Mouse (Mus musculus) megakaryocyte, embryonic 14.5 days (primary cell): ENCODE measurements around the gene Rab31. TPM values are rescaled to one million over a fixed set of nuclear protein-coding genes. Genes with fewer than 3 reads are reported as not detected.

Experiments used
- H3K27me3 ChIP-seq: replicated peaks from 2 replicates; pipeline ENCODE3; 2012; ENCODE audit warnings: inconsistent platforms
- H3K36me3 ChIP-seq: replicated peaks from 2 replicates; pipeline ENCODE3; 2012; ENCODE audit warnings: low read length, inconsistent platforms, mixed read lengths
- H3K4me1 ChIP-seq: 2 replicates; pipeline ENCODE4 v1.6.1; 2012; ENCODE audit warnings: inconsistent platforms
- H3K4me3 ChIP-seq: replicated peaks from 2 replicates; pipeline ENCODE3; 2012; ENCODE audit warnings: moderate library complexity, mild to moderate bottlenecking, inconsistent platforms
- H3K9me3 ChIP-seq: 2 replicates; pipeline ENCODE4 v1.6.1; 2012; ENCODE audit warnings: inconsistent platforms
- FLI1 ChIP-seq: IDR thresholded peaks from 2 replicates; pipeline ENCODE4 v1.6.1; 2012; ENCODE audit warnings: low read length, inconsistent platforms, mixed read lengths
- GATA1 ChIP-seq: IDR thresholded peaks from 3 replicates; pipeline ENCODE4 v1.6.1; 2012; ENCODE audit warnings: mixed read lengths, low read length, inconsistent platforms, borderline replicate concordance
- polyA plus RNA-seq: library from polyadenylated mRNA; stranded (reverse); fragments of >175 nt; gene quantifications from 2 replicates; pipeline ENCODE4 v1.2.3, GENCODE M21; 2012; ENCODE audit warnings: low replicate concordance; ENCODE audit not compliant: insufficient read depth

Rab31 gene
- polyA plus RNA-seq, 1 experiment: 2.8 TPM

DNA sequence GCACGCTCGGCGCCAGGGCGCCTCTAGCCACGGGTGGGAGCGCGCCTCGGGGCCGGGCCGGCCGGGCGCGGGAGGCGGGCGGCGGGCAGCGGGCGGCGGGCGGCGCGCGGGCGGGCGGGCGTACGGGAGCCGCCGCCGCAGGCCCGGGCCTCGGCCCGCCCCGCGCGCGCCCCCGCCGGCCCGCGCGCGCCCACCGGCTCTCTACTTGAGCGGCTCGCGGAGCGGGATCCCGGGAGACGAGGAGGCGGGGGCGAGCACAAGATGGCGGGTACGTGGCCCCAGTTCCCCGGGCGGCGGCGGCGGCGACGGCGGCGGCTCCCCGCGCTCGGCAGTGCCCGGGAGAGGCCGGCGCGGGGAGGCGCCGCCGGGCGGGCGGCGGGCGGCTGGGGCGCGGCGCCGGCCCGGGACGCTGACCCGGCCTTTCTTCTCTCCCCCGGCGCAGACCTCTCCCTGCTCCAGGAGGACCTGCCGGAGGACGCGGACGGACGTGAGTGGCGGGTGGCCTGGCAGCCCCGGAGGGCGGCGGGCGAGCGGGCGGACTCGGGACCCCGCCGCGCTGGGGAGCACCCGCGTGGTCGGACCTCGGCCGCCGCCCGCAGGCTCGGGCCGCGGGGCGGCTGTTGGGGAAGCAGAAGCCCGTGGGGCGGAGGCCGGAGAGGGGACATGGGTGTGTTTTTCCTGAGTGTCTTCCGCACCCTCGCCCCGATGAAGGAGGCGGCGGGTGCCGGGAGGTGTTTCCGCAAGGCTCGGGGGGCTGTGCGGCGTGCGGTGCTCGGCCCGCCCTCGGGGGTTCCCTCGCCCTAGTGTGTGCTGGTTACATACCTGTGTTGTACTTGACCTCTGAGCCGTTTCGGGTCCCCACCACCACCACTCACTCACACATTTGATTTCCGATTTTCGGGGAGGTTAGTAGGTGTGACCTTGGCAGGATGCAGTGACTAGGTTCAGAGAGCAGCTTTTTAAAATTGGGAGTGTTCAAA lies 10.9 kb upstream of the Rab31 start:
- Histone ChIP-seq H3K27me3 (no peaks in the 10 kb centered on the region), H3K4me1 (peaks cover 57% of the 10 kb centered on the region), H3K9me3 (no peaks in the 10 kb centered on the region), H3K36me3 (peaks cover 29% of the 10 kb centered on the region), H3K4me3 (peak overlapping the region; percentile 96)
- TF ChIP-seq FLI1: no peak
- TF ChIP-seq GATA1: no peak

DNA sequence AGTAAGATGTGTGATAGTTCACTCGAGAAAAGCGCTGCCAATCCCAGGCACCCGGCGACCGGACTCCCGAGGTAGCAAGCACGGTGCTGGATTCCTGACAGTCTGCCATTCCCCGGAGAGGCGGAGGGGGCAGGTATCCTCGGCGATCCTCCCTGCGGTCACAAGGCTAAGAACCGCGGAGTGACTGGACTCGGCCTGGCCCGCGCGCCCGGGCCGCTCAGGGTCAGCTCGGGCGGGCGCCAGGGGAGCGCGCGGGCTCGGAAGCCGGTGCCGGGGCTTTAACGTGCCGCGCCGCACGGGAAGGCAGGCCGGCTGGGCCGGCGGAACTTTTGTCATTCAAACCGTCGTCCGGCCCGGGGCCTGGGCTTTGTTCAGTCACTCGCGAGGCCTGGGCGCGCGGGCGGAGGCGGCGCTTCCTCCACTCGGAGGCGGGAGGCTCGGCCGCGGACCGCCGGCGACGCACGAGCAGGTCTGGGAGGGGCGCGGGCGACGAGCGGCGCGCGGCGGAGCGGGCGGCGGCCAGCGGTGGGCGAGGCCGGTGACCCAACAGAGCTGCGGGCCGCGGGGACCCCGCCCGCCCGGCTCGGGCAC lies 10.1 kb upstream of the Rab31 start, which contains the start of gene Ppp4r1:
TSS of gene Ppp4r1 (plus strand) at position 23 of the 591 bp plus-strand sequence.
- H3K4me1 ChIP-seq: peaks cover 51% of the 10 kb centered on the region
- peak within 1 kb of the TSS; percentile 96 for H3K4me3 ChIP-seq
- no peaks in the 10 kb centered on the region for H3K27me3 ChIP-seq
- TF ChIP-seq GATA1 (no peak), FLI1 (no peak)
- H3K9me3 ChIP-seq: no peaks in the 10 kb centered on the region
- H3K36me3 ChIP-seq: peaks cover 23% of the 10 kb centered on the region

DNA sequence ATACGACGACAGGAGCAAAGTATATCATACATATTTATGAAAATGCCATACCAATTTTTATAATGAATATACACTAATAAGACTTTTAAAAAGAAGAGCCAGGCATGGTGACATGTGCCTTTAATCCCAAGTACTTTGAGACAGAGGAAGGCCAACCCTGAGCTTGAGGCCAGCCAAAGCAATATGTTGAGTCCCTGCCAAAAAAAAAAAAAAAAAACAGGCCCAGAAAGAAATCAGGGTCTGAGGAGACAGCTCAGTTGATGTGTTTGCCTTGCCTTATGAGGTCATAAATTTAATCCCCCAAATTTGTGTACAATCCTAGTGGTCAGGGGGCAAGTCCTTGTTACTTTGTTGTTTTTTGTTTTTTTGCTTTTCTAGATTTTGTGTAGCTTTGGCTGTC lies 8.4 kb upstream of the Rab31 start:
- Histone ChIP-seq H3K9me3 (no peaks in the 10 kb centered on the region), H3K27me3 (no peaks in the 10 kb centered on the region), H3K36me3 (peaks cover 9% of the 10 kb centered on the region), H3K4me1 (peaks cover 37% of the 10 kb centered on the region), H3K4me3 (no peak overlapping the region)
- TF ChIP-seq GATA1: no peak
- TF ChIP-seq FLI1: no peak

DNA sequence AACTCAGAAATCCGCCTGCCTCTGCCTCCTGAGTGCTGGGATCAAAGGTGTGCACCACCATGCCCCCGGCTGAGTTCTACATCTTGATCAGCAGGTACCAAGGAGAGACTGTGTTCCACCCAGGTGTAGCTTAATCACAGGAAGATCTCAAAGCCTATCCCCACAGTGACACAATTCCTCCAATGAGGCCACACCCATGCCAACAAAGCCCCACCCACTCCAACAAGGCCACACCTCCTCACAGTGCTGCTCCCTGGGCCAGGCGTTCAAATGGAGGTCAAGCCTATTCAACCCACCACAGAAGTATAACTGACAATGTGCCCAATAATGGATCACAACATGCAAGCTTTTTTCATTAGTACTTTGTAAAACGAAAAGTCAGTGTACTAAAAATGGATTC lies 4.9 kb upstream of the Rab31 start:
- TF ChIP-seq FLI1 (no peak), GATA1 (no peak)
- no peaks in the 10 kb centered on the region for H3K36me3 ChIP-seq
- H3K4me1 ChIP-seq: peaks cover 42% of the 10 kb centered on the region
- H3K4me3 ChIP-seq: no peak overlapping the region
- no peaks in the 10 kb centered on the region for H3K9me3 ChIP-seq
- peaks cover 14% of the 10 kb centered on the region for H3K27me3 ChIP-seq

DNA sequence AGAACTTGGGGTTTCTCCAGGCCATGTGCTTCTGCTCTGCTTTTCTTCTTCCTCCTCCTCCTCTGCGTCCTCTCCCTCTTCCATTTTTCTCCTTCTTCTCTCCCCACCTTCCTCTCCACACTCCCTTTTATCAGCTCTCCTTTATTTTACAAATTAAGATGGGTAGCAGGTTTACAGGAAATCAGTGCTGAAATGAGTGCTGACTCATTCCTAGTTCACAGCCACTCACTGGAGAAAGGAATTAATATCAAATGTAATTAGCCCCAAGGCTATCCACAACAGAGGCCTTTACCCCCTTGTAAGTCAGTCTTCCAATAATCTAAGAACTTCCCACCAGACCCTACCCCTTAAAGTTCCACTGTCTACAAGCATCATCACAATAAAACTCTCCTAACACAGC lies 3.7 kb upstream of the Rab31 start:
- peaks cover 48% of the 10 kb centered on the region for H3K4me1 ChIP-seq

DNA sequence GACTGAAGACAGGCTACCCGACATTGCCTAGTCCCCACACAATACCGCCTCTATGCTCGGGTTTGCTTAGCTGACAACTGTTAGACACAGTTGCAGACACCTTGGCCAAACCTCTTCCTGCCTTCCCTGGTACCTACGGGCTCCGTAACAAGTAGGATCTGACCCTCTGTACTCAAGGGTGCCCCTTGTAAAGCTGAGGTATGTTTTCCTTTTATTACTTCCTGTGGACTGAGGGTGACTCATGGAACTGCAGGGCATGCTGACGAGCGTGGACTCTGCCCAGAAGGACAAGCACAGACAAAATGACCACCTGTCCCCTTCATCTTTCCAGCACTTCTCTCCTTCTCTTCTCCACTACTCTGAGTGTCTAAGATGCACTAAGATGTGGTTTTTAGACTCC lies 1.9 kb upstream of the Rab31 start:
- Histone ChIP-seq H3K9me3 (no peaks in the 10 kb centered on the region), H3K4me1 (peaks cover 50% of the 10 kb centered on the region), H3K27me3 (peaks cover 27% of the 10 kb centered on the region), H3K36me3 (no peaks in the 10 kb centered on the region), H3K4me3 (peak overlapping the region; percentile 44)
- TF ChIP-seq GATA1: no peak
- TF ChIP-seq FLI1: no peak

More for the DNA sequence above, 3.7 kb upstream of the Rab31 start:
- no peaks in the 10 kb centered on the region for H3K9me3 ChIP-seq
- H3K4me3 ChIP-seq: no peak overlapping the region
- H3K36me3 ChIP-seq: no peaks in the 10 kb centered on the region
- TF ChIP-seq FLI1 (no peak), GATA1 (no peak)
- peaks cover 23% of the 10 kb centered on the region for H3K27me3 ChIP-seq

DNA sequence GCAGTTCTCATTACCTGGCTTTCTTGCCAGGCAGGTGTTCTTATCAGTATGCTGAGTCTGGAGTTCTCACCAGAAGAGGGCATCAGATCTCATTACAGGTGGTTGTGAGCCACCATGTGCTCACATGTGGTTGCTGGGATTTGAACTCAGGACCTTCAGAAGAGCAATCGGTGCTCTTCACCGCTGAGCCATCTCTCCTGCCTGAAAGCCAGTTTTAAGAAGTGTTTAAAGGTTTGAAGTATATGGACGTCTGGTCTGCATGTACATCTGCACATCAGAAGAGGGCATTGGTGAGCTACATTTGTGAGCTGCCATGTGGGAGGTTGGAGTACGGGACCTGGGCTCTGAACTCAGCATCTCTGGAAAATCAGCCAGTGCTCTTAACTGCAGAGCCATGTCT lies 1.1 kb upstream of the Rab31 start:
- H3K36me3 ChIP-seq: no peaks in the 10 kb centered on the region
- peaks cover 27% of the 10 kb centered on the region for H3K27me3 ChIP-seq
- no peaks in the 10 kb centered on the region for H3K9me3 ChIP-seq
- H3K4me3 ChIP-seq: no peak overlapping the region
- no peak for TF ChIP-seq FLI1
- no peak for TF ChIP-seq GATA1
- H3K4me1 ChIP-seq: peaks cover 55% of the 10 kb centered on the region

DNA sequence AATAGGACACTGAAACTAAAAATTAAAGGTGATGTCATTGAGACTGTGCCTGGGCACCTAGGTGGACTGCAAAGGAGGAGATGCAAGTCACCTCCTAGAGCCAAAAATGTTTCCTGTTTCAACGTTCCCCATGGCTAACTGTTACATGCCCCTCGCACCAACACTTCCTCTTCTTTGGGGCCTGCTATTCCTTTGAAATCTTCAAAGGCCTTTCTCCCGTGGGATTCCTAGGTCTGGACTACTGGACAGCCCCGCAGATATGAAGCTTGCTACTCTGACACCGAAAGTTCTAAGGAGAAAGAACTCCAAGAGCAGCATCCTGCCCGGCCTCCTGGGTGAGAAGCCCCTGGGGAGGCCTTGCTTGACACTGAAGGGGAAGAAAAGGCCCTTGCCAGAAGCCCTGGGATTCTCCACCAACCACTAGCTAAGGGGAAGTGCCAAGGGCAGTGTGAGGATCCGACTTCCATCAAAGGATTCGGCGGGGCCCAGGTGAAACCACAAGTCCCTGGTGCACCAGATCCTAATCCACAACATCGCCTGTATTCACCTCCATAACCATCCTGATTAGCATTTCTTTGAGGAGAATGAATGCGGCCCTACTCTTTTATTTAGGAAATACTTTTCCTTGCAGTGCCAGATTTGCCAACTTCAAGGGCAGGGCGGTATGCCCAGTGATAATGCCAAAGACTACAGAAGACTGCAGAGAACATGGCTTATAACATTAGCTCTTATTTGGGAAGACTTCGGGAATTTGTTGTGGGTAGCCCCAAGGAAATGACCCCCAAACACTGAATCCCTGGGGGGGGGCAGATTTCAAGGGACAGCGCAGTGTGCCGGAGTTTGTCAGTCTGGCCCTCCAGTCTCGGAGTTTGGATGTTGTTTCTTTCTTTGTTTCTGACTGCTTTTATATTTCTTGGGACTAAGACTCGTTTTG lies 1.3 kb downstream of the Rab31 start:
- peaks cover 3% of the 10 kb centered on the region for H3K36me3 ChIP-seq
- H3K4me3 ChIP-seq: peak overlapping the region; percentile 93
- H3K27me3 ChIP-seq: peaks cover 27% of the 10 kb centered on the region
- no peaks in the 10 kb centered on the region for H3K9me3 ChIP-seq
- TF ChIP-seq FLI1 (no peak), GATA1 (no peak)
- H3K4me1 ChIP-seq: peaks cover 60% of the 10 kb centered on the region

DNA sequence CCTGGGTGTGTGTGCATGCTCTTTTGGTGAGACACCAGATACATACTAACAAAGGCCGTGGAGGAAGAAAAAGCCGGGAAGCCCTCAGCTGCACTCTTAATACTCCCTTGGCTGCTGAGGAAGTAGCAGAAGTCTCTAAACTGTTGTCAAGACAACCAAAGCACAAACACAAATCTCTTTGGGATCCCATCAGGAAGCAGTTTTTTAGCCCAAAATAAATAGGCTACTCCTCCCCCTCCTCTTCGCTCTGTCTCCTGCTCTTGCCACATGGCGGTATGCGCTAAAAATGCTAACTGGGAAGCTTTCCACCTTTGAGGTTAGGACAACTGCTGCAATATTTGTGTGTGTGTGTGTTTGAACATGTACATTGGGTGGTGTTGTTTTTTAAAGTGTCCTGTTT lies 4.1 kb downstream of the Rab31 start:
- Histone ChIP-seq H3K4me1 (peaks cover 62% of the 10 kb centered on the region), H3K4me3 (no peak overlapping the region), H3K27me3 (peaks cover 21% of the 10 kb centered on the region), H3K9me3 (no peaks in the 10 kb centered on the region), H3K36me3 (peaks cover 9% of the 10 kb centered on the region)
- no peak for TF ChIP-seq GATA1
